Mouse (Mus musculus) heart, embryonic 16.5 days (tissue): ENCODE data around the gene Tbc1d10c. TPM values are rescaled to one million over a fixed set of nuclear protein-coding genes. Genes with fewer than 3 reads are reported as not detected.
"Not testable (repeated sequence)": the region's sequence is repeated elsewhere in the genome, so short reads cannot be mapped to it uniquely, and the experiment has no call there.

Experiments
- ATAC-seq: fragments of 200-750 bp; cut with Nextera tagmentation; replicated peaks from 2 replicates; pipeline ENCODE4 v1.8.0; 2017; ENCODE audit warnings: moderate number of reproducible peaks; ENCODE audit not compliant: insufficient read depth, low FRiP score; ENCODE audit errors: extremely low read depth
- H3K27ac ChIP-seq: fragments of 300-500 bp; sonication (generic); 2 replicates; pipeline ENCODE4 v1.5.1; 2014; ENCODE audit warnings: mild to moderate bottlenecking, low read length, control low read depth, moderate library complexity
- H3K27me3 ChIP-seq: fragments of 300-500 bp; sonication (generic); 2 replicates; pipeline ENCODE4 v1.6.1; 2014; ENCODE audit warnings: low read length, mixed read lengths; ENCODE audit not compliant: control insufficient read depth, insufficient read depth
- H3K36me3 ChIP-seq: fragments of 300-500 bp; sonication (generic); 2 replicates; pipeline ENCODE4 v1.6.1; 2014; ENCODE audit not compliant: control insufficient read depth, insufficient read depth
- H3K4me1 ChIP-seq: fragments of 300-500 bp; sonication (generic); 2 replicates; pipeline ENCODE4 v1.6.1; 2014; ENCODE audit warnings: low read length, mixed read lengths; ENCODE audit not compliant: control insufficient read depth, insufficient read depth
- H3K4me2 ChIP-seq: fragments of 300-500 bp; sonication (generic); 2 replicates; pipeline ENCODE4 v1.6.1; 2014; ENCODE audit warnings: low read depth, mild to moderate bottlenecking, control low read depth, low read length
- H3K4me3 ChIP-seq: fragments of 300-500 bp; sonication (generic); 2 replicates; pipeline ENCODE4 v1.5.1; 2014; ENCODE audit warnings: mild to moderate bottlenecking, control low read depth, low read length
- H3K9ac ChIP-seq: fragments of 300-500 bp; sonication (generic); 2 replicates; pipeline ENCODE4 v1.6.1; 2014; ENCODE audit warnings: low read length, control low read depth
- H3K9me3 ChIP-seq: fragments of 300-500 bp; sonication (generic); replicated peaks from 2 replicates; pipeline ENCODE4 v1.6.1; 2016; ENCODE audit warnings: low read length; ENCODE audit not compliant: control insufficient read depth
- WGBS: fragments of 180-500 bp; shearing (Covaris S2); extraction: QIAGEN DNeasy Blood & Tissue Kit; methylation state at CpG from one replicate; pipeline ENCODE4 v1.1.7; 2014; 5-methylcytosine and 5-hydroxymethylcytosine counted together
- microRNA-seq: library from miRNA; unstranded; fragments of <30 nt; microRNA quantifications from one replicate; pipeline ENCODE4, GENCODE M21; 2017
- polyA plus RNA-seq: library from polyadenylated mRNA; unstranded; fragments of >200 nt; fragmentation: Nextera tagmentation; extraction: Ambion mirVana; gene quantifications from 2 replicates; pipeline ENCODE4 v1.2.1, GENCODE M21; 2015

Gene Tbc1d10c
- polyA plus RNA-seq, 1 experiment from 2014 or later, result 26.5 TPM

DNA sequence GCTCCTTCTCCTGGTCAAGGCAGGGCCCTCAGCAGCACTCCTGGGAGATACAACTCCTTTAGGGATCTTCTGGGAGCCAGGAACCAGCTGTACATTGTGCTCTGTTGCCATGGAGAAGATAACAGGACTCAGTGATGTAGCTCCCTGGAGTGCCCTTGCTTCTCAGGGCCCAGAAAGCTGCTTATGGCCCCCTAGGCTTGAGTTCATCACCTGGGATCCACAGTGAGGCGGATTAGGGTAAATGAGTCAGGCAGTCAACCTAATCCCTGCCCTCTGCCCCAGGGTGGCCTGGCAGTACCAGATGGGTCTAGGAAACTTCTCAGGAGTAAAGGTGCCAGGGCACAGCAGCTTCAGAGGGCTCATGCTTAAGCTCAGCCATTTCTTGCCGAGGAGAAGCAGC is 51.6 kb downstream of the Tbc1d10c start, which contains the start of gene Gpr152:
Gene Gpr152, plus strand, starts transcription at position 342 of the 400 bp plus-strand sequence.
- H3K27me3 ChIP-seq, result no peaks in the 10 kb centered on the region
- 0 out of 2 replicates have a peak within 1 kb of the TSS, but pooled peaks have one; percentile 2 for H3K9ac ChIP-seq
- H3K4me1 ChIP-seq, result 0 out of 2 replicates have a peak, but pooled peaks cover 3% of the 10 kb centered on the region
- no peaks in the 10 kb centered on the region for H3K36me3 ChIP-seq
- no peak for ATAC-seq
- H3K4me3 ChIP-seq, result no peak within 1 kb of the TSS
- no peaks in the 10 kb centered on the region for H3K9me3 ChIP-seq
- H3K27ac ChIP-seq, result no peak within 1 kb of the TSS
- no peak within 1 kb of the TSS for H3K4me2 ChIP-seq
- WGBS, result 74% methylated on average over 2 of the region's 2 CpGs

DNA sequence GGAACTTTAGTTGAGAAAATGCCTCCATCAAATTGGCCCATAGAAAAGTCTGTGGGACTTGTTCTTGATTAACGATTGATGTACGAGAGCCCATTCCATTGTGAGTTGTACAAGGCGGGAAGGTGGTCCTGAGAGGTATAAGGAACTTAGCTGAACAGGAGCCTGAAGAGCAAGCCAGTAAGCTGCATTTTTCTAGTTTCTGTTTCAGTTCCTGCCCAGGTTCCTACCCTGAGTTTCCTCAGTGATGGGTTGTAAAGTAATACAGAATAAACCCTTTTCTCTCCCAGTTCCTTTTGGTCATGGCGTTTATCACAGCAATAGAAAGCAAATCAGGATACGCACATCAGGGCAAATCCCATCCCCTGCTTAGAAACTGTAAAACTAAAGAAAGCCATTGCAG is 53.2 kb downstream of the Tbc1d10c start:
- H3K27me3 ChIP-seq, result no peaks in the 10 kb centered on the region
- WGBS, result 77% methylated on average over 5 of the region's 5 CpGs
- ATAC-seq, result no peak
- no peaks in the 10 kb centered on the region for H3K9me3 ChIP-seq
- no peak overlapping the region for H3K9ac ChIP-seq
- no peak overlapping the region for H3K4me3 ChIP-seq
- H3K4me2 ChIP-seq, result no peak overlapping the region
- H3K36me3 ChIP-seq, result no peaks in the 10 kb centered on the region
- no peak overlapping the region for H3K27ac ChIP-seq
- H3K4me1 ChIP-seq, result 0 out of 2 replicates have a peak, but pooled peaks cover 3% of the 10 kb centered on the region

DNA sequence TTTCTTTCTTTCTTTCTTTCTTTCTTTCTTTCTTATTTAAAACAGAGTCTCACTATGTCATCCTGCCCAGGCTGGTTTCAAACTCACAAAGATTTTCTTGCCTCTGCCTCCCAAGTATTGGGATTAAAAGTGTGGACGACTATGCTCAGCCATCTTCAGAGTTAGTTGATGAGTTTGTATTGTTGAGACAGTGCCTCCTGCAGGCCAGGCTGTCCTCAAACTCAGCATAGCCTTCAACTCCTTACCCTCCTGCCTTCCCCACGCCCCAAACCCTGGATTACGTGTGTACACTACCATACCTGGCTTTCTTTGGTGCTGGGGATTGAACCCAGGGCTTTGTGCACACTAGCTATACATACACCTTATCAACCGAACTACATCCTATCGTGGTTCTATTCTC is 54.6 kb downstream of the Tbc1d10c start:
- Histone ChIP-seq H3K4me1 (0 out of 2 replicates have a peak, but pooled peaks cover 3% of the 10 kb centered on the region), H3K9me3 (no peaks in the 10 kb centered on the region), H3K4me2 (no peak overlapping the region), H3K4me3 (no peak overlapping the region), H3K9ac (no peak overlapping the region), H3K27me3 (no peaks in the 10 kb centered on the region), H3K36me3 (peaks cover 9% of the 10 kb centered on the region; the same call in 1 of the 2 replicates), H3K27ac (no peak overlapping the region)
- ATAC-seq, result no peak
- WGBS, result 71% methylated on average over 5 of the region's 5 CpGs

GRCm38 (mm10) chr19:4135963-4136345 is 55.1 kb downstream of the Tbc1d10c start:
- not testable (repeated sequence) for H3K4me3 ChIP-seq, ATAC-seq, H3K9me3 ChIP-seq, H3K4me2 ChIP-seq, H3K27me3 ChIP-seq, H3K4me1 ChIP-seq, H3K36me3 ChIP-seq, H3K9ac ChIP-seq, H3K27ac ChIP-seq
- WGBS, result 14% methylated on average over 8 of the region's 8 CpGs

DNA sequence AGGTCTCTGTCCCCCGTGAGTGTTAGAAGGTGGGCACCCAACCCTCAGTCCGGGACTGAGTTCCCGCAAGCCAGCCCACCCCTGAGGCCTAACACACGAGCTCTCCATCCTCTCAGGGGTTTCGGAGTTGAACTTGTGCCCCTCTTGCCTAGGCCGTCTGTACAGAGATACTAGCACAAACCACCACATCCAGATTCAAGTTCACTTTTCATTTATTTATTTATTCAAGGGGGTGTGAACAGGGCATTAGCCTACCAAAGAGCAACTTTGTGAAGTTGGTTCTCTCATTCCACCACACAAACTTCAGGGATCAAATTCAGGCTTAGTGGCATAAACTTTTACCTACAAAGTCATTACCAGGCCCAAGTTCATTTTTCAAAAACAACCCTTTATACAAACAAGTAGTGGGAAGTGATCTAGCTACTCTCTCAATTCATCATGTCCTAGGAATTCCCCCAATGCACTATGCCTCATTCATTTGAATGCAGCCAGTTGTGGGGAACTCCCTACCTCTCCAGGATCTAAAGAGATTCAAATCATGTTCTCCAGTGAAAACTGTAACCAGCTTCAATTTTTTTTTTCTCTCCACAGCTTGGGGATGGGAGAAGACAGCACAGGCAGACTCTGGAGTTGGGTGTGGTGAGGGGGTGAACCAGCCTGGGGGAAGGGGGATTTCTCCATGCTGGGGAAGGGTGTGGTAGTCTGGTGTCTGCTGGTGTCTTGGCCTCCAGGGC is 55.7 kb downstream of the Tbc1d10c start:
- WGBS, result 79% methylated on average over 6 of the region's 6 CpGs

DNA sequence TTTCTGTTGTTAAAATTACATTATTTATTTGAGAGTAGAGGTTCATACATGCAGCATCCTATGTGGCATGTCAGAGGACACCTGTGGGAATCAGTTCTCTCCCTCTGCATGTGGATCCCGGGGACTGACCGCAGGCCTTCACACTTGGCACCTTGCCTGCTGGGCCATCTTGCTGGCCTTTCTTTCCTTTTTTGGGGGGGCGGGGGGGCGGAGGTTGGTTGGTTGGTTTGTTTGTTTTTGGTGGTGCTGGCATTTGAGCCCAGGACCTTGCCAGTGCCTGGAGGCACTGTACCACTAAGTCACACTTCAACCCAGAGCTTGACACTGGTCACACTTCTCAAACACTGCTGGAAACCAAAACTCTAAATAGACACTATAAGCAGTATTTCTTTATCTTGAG is 56.7 kb downstream of the Tbc1d10c start:
- Histone ChIP-seq H3K4me1 (peaks cover 11% of the 10 kb centered on the region), H3K4me2 (no peak overlapping the region), H3K4me3 (no peak overlapping the region), H3K27me3 (no peaks in the 10 kb centered on the region), H3K27ac (no peak overlapping the region), H3K9me3 (no peaks in the 10 kb centered on the region), H3K9ac (no peak overlapping the region), H3K36me3 (peaks cover 9% of the 10 kb centered on the region; the same call in 1 of the 2 replicates)
- WGBS, result 79% methylated on average over 4 of the region's 4 CpGs
- no peak for ATAC-seq

More for the DNA sequence above, 55.7 kb downstream of the Tbc1d10c start:
- H3K4me2 ChIP-seq, ATAC-seq, H3K4me1 ChIP-seq, H3K9ac ChIP-seq, H3K27me3 ChIP-seq, H3K9me3 ChIP-seq, H3K36me3 ChIP-seq, H3K4me3 ChIP-seq, H3K27ac ChIP-seq: not testable (repeated sequence)

Small RNAs within 50 kb of the gene (microRNA-seq; reads per million reads assigned to microRNA genes)
- not detected for gene Gm26115

Other genes starting within 250 kb of the Tbc1d10c start
- gene Aldh3b3, start 232.6 kb downstream of the Tbc1d10c start, polyA plus RNA-seq, result not detected in 2 replicates
- 0.21 and 0.47 TPM in 2 replicates for gene Aldh3b2, start 219.0 kb downstream of the Tbc1d10c start, polyA plus RNA-seq
- 13.0 and 13.3 TPM in 2 replicates for gene Acy3, start 204.7 kb downstream of the Tbc1d10c start, polyA plus RNA-seq
- gene Tbx10, start 198.5 kb downstream of the Tbc1d10c start, polyA plus RNA-seq, result not detected in 2 replicates
- gene Nudt8, start 190.7 kb downstream of the Tbc1d10c start, polyA plus RNA-seq, result 67.8 and 75.1 TPM in 2 replicates
- 6.2 TPM in 2 replicates for gene Gm49405, start 190.7 kb downstream of the Tbc1d10c start, polyA plus RNA-seq
- gene Doc2g, start 188.0 kb downstream of the Tbc1d10c start, polyA plus RNA-seq, result 84.9 and 90.6 TPM in 2 replicates
- gene Ndufv1, start 178.5 kb downstream of the Tbc1d10c start, polyA plus RNA-seq, result 618 and 661 TPM in 2 replicates
- 378 and 420 TPM in 2 replicates for gene Gstp1, start 153.3 kb downstream of the Tbc1d10c start, polyA plus RNA-seq
- 8.0 and 18.4 TPM in 2 replicates for gene Gstp2, start 145.3 kb downstream of the Tbc1d10c start, polyA plus RNA-seq
- 0.51 and 0.80 TPM in 2 replicates for gene Gstp3, start 131.7 kb downstream of the Tbc1d10c start, polyA plus RNA-seq
- gene Cabp2, start 109.7 kb downstream of the Tbc1d10c start, polyA plus RNA-seq, result not detected in 2 replicates
- 86.0 and 86.2 TPM in 2 replicates for gene Cdk2ap2, start 94.1 kb downstream of the Tbc1d10c start, polyA plus RNA-seq
- 27.7 and 29.4 TPM in 2 replicates for gene Pitpnm1, start 91.3 kb downstream of the Tbc1d10c start, polyA plus RNA-seq
- gene Aip, start 65.4 kb downstream of the Tbc1d10c start, polyA plus RNA-seq, result 87.5 and 88.6 TPM in 2 replicates
- gene Gpr152, start 51.5 kb downstream of the Tbc1d10c start, polyA plus RNA-seq, result not detected in 2 replicates
- gene Cabp4, start 47.3 kb downstream of the Tbc1d10c start, polyA plus RNA-seq, result 0.11 TPM in 1 of 2 replicates, not detected in the other
- 133 and 134 TPM in 2 replicates for gene Coro1b, start 42.7 kb downstream of the Tbc1d10c start, polyA plus RNA-seq
- 25.3 and 71.1 TPM in 2 replicates for gene Ptprcap, start 37.7 kb downstream of the Tbc1d10c start, polyA plus RNA-seq
- 47.4 and 48.7 TPM in 2 replicates for gene Rps6kb2, start 27.9 kb downstream of the Tbc1d10c start, polyA plus RNA-seq
- gene Carns1, start 15.8 kb downstream of the Tbc1d10c start, polyA plus RNA-seq, result 15.9 and 17.5 TPM in 2 replicates
- 813 and 866 TPM in 2 replicates for gene Ppp1ca, start 781 bp upstream of the Tbc1d10c start, polyA plus RNA-seq
- gene Rad9a, start 10.4 kb upstream of the Tbc1d10c start, polyA plus RNA-seq, result 19.9 and 21.1 TPM in 2 replicates
- gene Clcf1, start 23.0 kb upstream of the Tbc1d10c start, polyA plus RNA-seq, result 1.5 and 1.7 TPM in 2 replicates
- not detected in 2 replicates for gene AC109138.7, start 23.1 kb upstream of the Tbc1d10c start, polyA plus RNA-seq
- 22.6 and 24.9 TPM in 2 replicates for gene Pold4, start 40.6 kb upstream of the Tbc1d10c start, polyA plus RNA-seq
- gene Ssh3, start 77.9 kb upstream of the Tbc1d10c start, polyA plus RNA-seq, result 8.3 and 11.6 TPM in 2 replicates
- gene Ankrd13d, start 91.9 kb upstream of the Tbc1d10c start, polyA plus RNA-seq, result 1.4 and 2.4 TPM in 2 replicates
- gene Grk2, start 114.9 kb upstream of the Tbc1d10c start, polyA plus RNA-seq, result 11.8 and 15.5 TPM in 2 replicates
- gene Kdm2a, start 207.0 kb upstream of the Tbc1d10c start, polyA plus RNA-seq, result 31.9 and 35.9 TPM in 2 replicates
- 18.3 and 20.4 TPM in 2 replicates for gene Rhod, start 248.1 kb upstream of the Tbc1d10c start, polyA plus RNA-seq